Mouse (Mus musculus) layer of hippocampus, adult 9-11 months (tissue): Measurements from ENCODE around the gene Tatdn3.
A peak's percentile ranks its signal among the peaks of the same experiment; 100 is the strongest.

Experiments used
- DNase-seq: peaks from one replicate; pipeline ENCODE4 v3.0.0; 2022

Gene Tatdn3

DNA sequence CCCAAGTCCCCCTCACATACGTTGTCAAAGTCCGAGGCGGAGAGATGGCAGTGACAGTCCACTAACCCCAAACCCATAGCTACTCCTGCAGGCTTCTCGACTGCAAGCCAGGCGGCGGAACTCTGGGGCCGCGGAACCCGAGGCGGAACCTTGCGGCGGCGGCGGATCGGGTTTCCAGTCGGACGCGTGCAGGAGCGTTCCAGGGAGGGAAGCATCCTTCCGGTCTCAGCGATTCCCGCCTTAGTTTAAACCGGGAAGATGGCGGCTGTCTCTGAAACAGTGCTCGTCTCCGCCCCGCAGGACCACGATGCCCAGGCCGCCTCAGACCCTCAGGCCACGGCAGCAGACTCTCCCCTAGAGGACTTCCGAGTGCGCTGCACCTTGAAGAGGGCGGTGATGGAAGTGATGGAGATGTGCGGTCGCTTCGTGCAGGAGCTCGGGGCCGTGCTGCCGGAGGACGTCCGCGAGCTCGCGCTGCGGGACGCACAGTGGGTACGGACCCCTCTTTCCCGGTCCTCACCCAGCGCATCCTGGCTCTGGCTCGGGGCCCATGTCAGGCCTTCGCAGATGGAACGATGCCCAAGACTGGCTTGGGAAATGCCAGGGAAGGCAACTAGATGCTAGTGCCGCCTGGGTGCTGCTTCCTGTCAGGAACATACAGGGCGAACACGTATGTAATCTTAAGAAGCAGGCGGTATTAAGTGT is at the start of gene Tatdn3, which contains the start of gene Nsl1:
Tatdn3 (minus strand) TSS at position 152 of the 705 bp plus-strand sequence.
Nsl1 (plus strand) TSS at position 232 of the 705 bp plus-strand sequence.
- peak; percentile 79 for DNase-seq

DNA sequence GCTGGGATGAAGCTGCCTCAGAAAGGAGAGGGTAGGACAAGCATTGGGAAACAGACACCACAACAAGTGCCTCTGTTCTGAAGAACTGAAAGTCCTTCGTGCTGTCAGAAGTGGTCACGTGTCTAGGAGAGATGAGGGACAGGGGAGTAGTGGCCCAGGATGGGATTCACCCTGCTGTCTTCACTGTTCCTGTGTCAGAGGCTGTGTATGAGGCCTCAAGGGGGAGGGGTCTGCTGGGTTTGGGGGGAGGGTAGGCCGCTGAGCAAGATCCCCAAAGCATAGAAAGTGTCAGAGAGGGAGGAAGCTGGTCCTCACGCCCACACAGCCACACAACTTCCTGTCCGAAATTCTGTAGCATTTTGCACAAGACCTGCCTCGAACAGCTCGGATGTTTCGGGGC is 48.4 kb upstream of the Tatdn3 start:
- peak; percentile 77 for DNase-seq

GRCm38 (mm10) chr1:191109907-191110306 is 47.2 kb upstream of the Tatdn3 start:
- no peak for DNase-seq

DNA sequence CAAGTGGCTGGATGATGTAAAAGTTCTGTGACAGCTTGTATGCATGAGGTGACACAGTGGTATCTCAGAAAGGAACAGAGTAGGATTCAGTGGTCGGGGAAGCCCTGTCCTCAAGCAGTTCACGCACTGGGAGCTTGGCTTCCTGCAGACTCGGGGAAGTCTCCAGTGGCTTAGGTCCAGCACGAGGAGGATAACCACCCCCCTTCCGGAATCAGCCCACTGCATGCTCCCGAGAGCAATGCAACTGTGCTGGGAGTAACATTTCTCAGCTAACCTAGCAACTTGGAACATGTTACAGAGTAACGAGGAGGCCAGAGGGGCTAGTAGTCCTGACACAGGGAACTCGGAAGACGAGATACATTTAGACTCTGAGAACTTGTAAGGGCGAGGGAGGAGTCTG is 44.6 kb upstream of the Tatdn3 start:
- DNase-seq = no peak

- no peak for DNase-seq
Observed at GRCm38 (mm10) chr1:191105246-191105645, 42.5 kb upstream of the Tatdn3 start.

DNA sequence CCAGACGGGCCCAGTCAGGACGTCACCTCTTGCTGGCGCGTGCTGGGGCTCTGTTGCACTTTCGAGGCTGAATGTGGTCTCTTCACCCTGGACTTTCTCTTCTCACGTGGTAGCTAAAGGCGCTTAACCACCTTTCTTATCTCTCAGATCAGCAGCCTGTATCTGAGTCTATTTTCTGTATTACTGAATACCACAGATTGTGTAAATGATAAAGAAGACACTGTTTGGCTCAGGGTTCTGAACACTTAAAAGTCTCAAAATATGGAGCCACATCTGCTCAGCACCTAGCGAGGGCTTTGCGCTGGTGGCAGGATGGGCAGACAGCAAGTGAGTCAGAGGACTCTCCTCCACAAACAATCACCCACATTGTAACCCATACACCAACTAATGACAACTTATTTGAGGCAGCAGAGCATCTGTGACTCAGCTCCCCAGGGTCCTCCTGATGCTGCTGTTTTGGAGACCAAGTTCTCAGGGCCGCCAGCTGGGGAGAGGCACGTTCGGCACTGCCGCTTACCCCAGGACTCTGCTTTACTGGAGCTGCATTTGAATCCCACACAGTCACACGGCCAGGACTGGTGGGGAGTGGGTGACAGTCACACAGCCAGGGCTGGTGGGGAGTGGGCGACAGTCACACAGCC is 40.1 kb upstream of the Tatdn3 start:
- no peak for DNase-seq

DNA sequence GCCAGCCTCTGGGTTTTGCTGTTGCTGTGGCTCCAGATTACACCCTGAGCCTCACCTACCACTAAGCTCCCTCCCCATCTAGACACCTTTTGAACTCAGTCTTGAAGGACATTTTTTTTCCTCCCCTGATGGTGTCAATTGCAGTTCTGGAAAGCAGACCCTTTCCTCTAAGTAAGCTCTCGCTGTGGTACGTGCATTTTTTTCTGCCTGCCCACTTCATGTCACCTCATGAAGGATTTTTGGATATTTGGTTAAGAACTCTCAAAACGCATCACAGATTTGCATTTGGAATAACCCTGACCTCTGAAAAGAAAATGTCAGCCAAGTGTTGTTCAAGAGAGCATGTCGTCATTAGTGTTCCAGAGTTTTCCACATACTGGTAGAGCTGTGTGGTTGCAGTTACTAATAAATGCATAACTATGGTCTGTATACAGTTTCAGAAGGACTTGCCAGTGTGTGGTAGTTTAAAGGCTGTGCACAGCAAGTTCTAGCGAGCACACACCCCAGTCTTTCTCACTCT is 37.1 kb upstream of the Tatdn3 start:
- DNase-seq = no peak

DNA sequence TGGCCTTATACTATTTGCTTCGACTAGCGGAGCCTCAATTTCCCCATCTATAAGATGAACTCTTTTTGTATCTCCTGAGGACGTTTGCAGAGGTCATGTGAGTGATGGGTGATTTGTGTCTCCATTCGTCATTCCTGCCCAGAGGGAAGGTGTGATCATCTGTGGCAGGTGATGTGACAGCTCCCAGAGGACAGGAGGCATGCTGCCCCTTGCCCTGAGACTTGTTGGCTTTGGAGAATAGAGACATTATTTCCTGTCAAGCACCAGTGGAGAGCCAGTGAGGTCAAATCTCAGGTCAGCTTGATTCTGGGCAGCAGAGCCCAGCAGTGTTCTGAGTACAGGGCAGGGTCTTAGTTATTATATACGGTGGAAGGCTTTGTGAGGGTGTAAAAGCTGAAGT is 36.4 kb upstream of the Tatdn3 start:
- no peak for DNase-seq

- no peak for DNase-seq
Observed at GRCm38 (mm10) chr1:191097802-191098747, 35.3 kb upstream of the Tatdn3 start, which contains the start of gene Batf3. Gene Batf3, plus strand, starts transcription at chr1:191097847.

DNA sequence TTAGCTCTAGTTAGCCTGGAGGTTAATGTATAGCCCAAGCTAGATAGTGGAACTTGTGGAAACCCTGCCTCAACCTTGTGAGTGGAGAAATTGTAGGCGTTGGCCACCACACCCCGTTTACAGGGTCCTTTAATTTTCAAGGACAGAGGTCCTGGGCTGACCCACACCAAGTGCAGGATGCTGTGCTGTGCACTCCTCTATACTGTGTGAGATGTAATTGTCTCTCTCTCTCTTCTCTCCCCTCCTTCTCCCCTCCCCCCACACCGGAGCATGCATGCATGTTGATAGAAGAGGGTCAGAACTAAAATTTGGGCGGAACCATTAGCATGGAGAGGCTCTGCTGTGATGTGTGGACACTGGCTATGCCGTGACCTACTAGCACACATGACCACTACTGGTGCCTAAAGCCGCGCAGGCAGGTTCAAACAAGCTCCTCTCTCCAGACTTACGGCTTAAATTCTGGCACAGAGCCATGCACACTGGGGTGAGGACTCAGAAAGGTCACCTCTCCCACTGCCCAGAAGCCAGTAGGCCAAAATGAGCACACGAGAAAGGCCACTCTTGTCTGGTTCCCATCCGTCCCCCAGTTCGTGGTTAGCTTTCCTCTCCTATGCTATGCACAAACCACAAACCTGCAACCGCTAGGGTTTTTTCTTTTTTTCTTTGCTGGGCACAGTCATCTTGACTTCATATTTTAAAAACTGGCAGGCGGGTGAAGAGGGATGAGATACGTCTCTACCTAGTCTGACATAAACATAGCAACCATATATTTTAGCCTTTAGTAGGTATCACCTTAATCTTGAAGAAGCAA is 34.3 kb upstream of the Tatdn3 start:
- DNase-seq = no peak

DNA sequence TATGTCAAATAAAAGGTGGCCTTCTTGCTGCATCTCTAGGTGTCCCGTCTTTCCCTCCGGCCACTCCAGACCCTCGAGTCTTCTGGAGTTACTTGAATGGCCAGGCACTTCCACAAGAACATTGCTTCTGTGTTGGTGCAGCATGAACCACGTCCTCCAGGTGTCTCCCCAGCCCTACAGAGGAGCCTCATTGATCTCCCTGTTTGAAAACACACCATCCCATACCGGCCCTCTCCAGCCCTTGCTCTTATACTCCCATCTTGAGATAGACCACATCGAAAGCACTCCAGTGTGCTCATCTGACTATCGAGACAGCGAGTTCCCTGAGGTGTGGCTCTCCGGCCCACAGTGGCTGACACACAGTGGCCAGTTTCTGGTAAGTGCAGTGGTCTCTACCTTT is 32.3 kb upstream of the Tatdn3 start:
- no peak for DNase-seq

DNA sequence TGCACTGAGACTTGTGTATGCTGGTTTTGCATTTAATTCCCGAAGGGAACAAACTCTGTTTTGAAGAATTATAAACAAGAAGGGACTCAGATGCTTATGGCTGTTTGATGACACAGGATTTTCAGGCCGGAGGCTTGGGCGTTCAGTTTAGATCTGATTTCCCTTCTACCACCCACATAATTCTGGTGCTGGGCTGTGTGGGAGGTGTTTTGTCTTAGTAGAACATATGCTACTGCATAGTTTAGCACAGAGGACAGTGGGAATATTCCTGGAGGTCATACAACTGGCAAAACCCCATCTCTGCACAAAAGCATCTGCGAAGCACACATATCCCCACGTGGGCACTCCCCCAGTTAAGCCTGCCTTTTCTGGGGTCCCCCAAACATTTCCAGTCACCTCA is 30.8 kb upstream of the Tatdn3 start:
- DNase-seq = peak; percentile 64

- no peak for DNase-seq
Observed at GRCm38 (mm10) chr1:191092050-191092449, 29.3 kb upstream of the Tatdn3 start.

DNA sequence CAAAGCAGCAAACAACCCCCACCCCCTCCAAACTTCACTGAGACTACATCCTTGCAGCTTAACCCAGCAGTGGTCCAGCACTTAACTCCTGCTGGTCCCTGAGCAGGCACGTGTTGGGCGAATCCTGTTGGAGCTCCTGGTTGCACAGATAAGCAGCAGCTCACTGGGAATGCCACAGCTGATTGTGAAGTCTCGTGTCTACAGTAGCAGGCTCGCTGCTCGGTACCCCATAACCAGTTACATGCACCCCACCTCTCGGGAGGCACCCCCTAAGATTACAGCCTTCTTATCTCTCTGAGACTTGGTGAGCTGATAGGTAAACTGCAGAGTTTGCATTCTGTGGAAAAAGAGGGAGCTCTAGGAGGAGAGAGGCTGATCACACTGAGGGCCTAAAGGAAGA is 26.6 kb upstream of the Tatdn3 start:
- DNase-seq = no peak

DNA sequence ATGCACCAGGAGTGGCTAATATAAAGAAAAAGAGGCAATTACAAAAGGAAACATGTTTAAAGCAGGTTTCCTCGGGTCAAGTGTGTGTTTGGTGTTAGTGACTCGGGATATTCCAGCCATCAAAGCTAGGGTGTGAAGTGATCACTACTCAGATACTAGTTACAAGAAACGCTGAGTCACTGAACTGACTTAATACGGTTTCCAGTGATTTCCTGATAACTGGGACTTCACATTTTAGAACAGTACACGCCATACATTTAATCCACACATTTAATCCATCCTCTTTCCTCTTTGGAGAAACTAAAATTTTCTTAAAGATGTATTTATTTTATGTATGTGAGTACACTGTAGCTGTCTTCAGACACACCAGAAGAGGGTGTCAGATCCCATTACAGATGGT is 25.2 kb upstream of the Tatdn3 start:
- DNase-seq = no peak

DNA sequence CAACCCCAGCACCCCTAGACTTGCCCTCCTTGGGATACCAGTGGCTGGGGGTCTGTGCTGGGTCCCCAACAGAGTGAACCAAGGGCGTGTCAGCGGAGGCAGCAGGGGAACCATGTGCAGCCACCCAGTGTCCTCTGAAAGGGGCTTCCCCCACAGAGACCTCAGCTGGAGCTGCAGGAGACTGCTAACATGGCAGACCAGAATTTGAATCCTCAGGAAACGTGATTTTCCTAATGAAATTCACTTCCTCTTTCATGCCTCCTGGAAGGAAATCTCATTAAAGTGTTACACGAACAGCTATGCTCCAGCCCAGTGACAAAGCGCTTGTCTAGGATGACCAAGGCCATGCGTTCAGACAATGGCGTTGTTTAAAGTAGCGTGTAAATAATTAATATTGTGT is 24.2 kb upstream of the Tatdn3 start:
- DNase-seq = no peak

DNA sequence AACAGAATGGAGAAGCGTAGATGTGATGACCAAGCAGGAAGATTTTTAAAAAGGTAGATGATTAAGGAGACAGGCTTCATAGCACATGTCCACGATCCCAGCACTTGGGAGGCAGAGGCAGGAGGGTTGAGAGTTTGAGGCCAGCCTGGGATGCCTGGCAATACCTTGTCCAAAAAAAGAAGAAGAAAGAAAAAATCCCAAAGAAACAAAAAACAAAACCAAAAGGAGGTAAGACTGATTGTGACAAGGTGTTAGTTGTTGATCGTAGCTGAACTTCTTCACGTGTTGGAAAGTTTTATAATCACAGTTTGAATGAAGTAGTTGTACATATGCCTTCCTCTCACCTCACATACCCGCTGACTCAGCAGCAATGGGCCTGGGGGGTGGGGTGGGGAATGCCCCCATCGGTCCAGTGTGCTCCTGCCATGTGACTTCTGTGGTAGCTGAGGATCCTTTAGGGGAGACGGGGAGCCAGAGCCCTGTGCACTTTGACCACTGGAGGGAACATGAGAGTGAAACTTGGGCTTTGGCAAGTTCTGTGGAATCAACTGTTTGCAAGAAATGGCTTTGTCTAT is 23.7 kb upstream of the Tatdn3 start:
- peak; percentile 38 for DNase-seq

- DNase-seq = peak; percentile 52
Observed at GRCm38 (mm10) chr1:191085597-191085996, 22.9 kb upstream of the Tatdn3 start.

DNA sequence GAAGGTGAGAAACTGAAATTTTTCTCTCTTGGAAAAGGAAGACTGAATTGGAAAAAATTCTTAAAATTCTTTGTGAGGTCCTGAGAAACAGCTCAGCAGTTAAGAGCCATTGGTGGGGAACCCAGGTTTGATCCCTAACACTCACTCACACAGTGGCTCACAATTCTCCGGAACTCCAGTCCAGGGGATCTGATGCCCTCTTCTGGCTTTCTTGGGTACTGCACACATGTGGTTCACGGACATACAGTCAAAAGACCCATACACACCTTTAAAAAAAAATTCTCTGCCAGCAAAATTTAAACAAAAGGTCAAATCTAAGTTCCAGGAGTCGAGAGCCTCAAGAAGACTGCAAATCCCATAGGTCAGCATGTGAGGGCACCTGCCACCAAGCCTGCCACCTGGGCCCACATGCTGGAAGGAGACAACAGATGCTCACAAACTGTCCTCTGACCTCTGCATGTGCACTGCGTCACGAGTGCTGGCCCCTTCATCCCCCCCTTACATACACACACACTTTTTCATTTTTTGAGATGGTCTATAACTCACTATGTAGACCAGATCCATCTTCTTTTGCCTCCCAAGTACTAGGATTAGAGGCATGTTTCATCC is 22.3 kb upstream of the Tatdn3 start:
- DNase-seq = no peak

- DNase-seq = no peak
Observed at GRCm38 (mm10) chr1:191083230-191083629, 20.5 kb upstream of the Tatdn3 start.

- DNase-seq = peak; percentile 16
Observed at GRCm38 (mm10) chr1:191075199-191075883, 12.6 kb upstream of the Tatdn3 start.
